Mouse (Mus musculus) bone marrow macrophage, adult 2 months (primary cell): ENCODE measurements around the gene Gm20388.

Experiments
- CTCF ChIP-seq: IDR thresholded peaks from 2 replicates; pipeline ENCODE4 v1.5.1; 2012; ENCODE audit warnings: low read depth, mild to moderate bottlenecking, low read length, moderate library complexity
- POLR2A ChIP-seq: IDR thresholded peaks from 2 replicates; pipeline ENCODE4 v1.6.1; 2012; ENCODE audit warnings: mild to moderate bottlenecking, low read depth, low read length, borderline replicate concordance

DNA sequence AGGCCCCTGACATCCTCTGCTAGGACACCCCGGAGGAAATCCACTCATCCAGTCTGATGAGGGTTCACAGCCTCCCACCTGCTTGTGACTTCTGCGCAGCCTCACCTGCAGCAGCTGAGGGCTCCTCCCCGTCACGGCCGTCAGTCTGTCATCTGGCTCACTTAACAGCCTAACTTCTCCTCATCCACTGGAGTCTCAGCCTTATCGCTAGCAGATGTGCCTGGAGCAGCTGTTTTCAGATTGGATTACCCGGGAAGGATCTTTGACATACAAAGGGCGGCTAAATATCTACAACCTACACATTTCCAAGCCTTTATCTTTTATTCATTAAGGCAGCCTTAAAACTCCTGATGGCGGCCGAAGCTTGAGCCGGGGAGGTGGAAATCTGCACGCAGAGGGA is 3862.8 kb downstream of the Gm20388 start:
- TF ChIP-seq CTCF (no peak), POLR2A (no peak)
